Mouse (Mus musculus): ENCODE data around the gene Pnpla5.

- TF ChIP-seq GATA1 (IDR thresholded peaks at IDR 0.05; ENCODE audit: borderline replicate concordance, low read length) (no peak), FLI1 (IDR thresholded peaks at IDR 0.05; ENCODE audit: low read length) (no peak)
Measured at GRCm38 (mm10) chr15:84078667-84079066, 44.3 kb downstream of the Pnpla5 start.
